Mouse (Mus musculus) frontal cortex, postnatal 14 days (tissue): ENCODE measurements around the gene Gm10337.
A peak's percentile ranks its signal among the peaks of the same experiment; 100 is the strongest.

Source experiments
- DNase-seq, 2 experiments: peaks; one replicate each; pipeline ENCODE4 v3.0.0; 2022; ENCODE audit warnings: low spot score in 2 of 2

Gene Gm10337

GRCm38 (mm10) chr15:102503447-102503846 lies at the start of gene Gm10337:
Gm10337 (plus strand) TSS chr15:102503722.
- no peak for DNase-seq

- no peak for DNase-seq
Measured at GRCm38 (mm10) chr15:102455993-102456392, 47.5 kb upstream of the Gm10337 start.

- no peak for DNase-seq
Measured at GRCm38 (mm10) chr15:102458050-102458736, 45.3 kb upstream of the Gm10337 start.

- peak; percentile 77 to 82 for DNase-seq
Measured at GRCm38 (mm10) chr15:102458904-102459317, 44.6 kb upstream of the Gm10337 start, which contains the start of gene Prr13. Prr13 (plus strand) TSS chr15:102459028.

GRCm38 (mm10) chr15:102459381-102459780 lies 44.1 kb upstream of the Gm10337 start:
- DNase-seq = no peak

GRCm38 (mm10) chr15:102459847-102460246 lies 43.7 kb upstream of the Gm10337 start:
- no peak for DNase-seq

GRCm38 (mm10) chr15:102460409-102460808 lies 43.1 kb upstream of the Gm10337 start:
- DNase-seq = no peak

- DNase-seq = no peak
Measured at GRCm38 (mm10) chr15:102460971-102461370, 42.6 kb upstream of the Gm10337 start.

GRCm38 (mm10) chr15:102461430-102462075 lies 42.0 kb upstream of the Gm10337 start:
- DNase-seq = no peak

GRCm38 (mm10) chr15:102463666-102464065 lies 39.9 kb upstream of the Gm10337 start:
- no peak for DNase-seq

- DNase-seq = no peak
Measured at GRCm38 (mm10) chr15:102468675-102469370, 34.7 kb upstream of the Gm10337 start.

GRCm38 (mm10) chr15:102470183-102470604 lies 33.3 kb upstream of the Gm10337 start, which contains the start of gene Pcbp2:
Pcbp2 (plus strand) TSS chr15:102470539.
- peak; percentile 93 for DNase-seq

- peak; percentile 66 to 67 for DNase-seq
Measured at GRCm38 (mm10) chr15:102470605-102471294, 32.8 kb upstream of the Gm10337 start.

GRCm38 (mm10) chr15:102471295-102471645 lies 32.3 kb upstream of the Gm10337 start:
- DNase-seq = no peak

GRCm38 (mm10) chr15:102471727-102472126 lies 31.8 kb upstream of the Gm10337 start:
- DNase-seq = no peak

GRCm38 (mm10) chr15:102473246-102473645 lies 30.3 kb upstream of the Gm10337 start:
- DNase-seq = no peak

GRCm38 (mm10) chr15:102474520-102474919 lies 29.0 kb upstream of the Gm10337 start:
- DNase-seq = no peak

- DNase-seq = no peak
Measured at GRCm38 (mm10) chr15:102483136-102483535, 20.4 kb upstream of the Gm10337 start.

GRCm38 (mm10) chr15:102485853-102486252 lies 17.7 kb upstream of the Gm10337 start:
- DNase-seq = no peak

- DNase-seq = no peak
Measured at GRCm38 (mm10) chr15:102487664-102488063, 15.9 kb upstream of the Gm10337 start.

GRCm38 (mm10) chr15:102498322-102498721 lies 5.2 kb upstream of the Gm10337 start:
- no peak for DNase-seq

- no peak for DNase-seq
Measured at GRCm38 (mm10) chr15:102499370-102499769, 4.2 kb upstream of the Gm10337 start.
